Mouse (Mus musculus): ENCODE results near the gene Kbtbd12. TPM values are rescaled to one million over a fixed set of nuclear protein-coding genes. Genes with fewer than 3 reads are reported as not detected.

Gene Kbtbd12
- polyA plus RNA-seq, 1 experiment from 2014 or later, result 1.4 TPM

- no peak for ATAC-seq (ENCODE audit: low FRiP score)
- H3K27me3 ChIP-seq (replicated peaks), result no peaks in the 10 kb centered on the region
- no peak overlapping the region for H3K4me2 ChIP-seq
- no peaks in the 10 kb centered on the region for H3K36me3 ChIP-seq
- WGBS, result 80% methylated on average over 4 of the region's 4 CpGs
- H3K4me1 ChIP-seq, result peaks cover 14% of the 10 kb centered on the region
- H3K4me3 ChIP-seq (replicated peaks), result no peak overlapping the region
- no peak overlapping the region for H3K27ac ChIP-seq (replicated peaks)
- H3K9ac ChIP-seq (replicated peaks), result no peak overlapping the region
- no peaks in the 10 kb centered on the region for H3K9me3 ChIP-seq (replicated peaks)
Measured at GRCm38 (mm10) chr6:88621816-88622481, 15.8 kb downstream of the Kbtbd12 start.

GRCm38 (mm10) chr6:88619542-88619941, 18.2 kb downstream of the Kbtbd12 start:
- H3K4me1 ChIP-seq, result no peaks in the 10 kb centered on the region
- no peak overlapping the region for H3K4me2 ChIP-seq
- no peaks in the 10 kb centered on the region for H3K36me3 ChIP-seq
- H3K9ac ChIP-seq (replicated peaks), result no peak overlapping the region
- no peak for ATAC-seq (ENCODE audit: low FRiP score)
- H3K27ac ChIP-seq (replicated peaks), result no peak overlapping the region; the same call in 1 of the 2 replicates
- WGBS, result 43% methylated on average over 5 of the region's 5 CpGs
- H3K4me3 ChIP-seq (replicated peaks), result no peak overlapping the region
- no peaks in the 10 kb centered on the region for H3K27me3 ChIP-seq (replicated peaks)
- no peaks in the 10 kb centered on the region for H3K9me3 ChIP-seq (replicated peaks)

GRCm38 (mm10) chr6:88615352-88615751, 22.4 kb downstream of the Kbtbd12 start:
- no peaks in the 10 kb centered on the region for H3K36me3 ChIP-seq
- WGBS, result 86% methylated on average over 2 of the region's 2 CpGs
- H3K9ac ChIP-seq (replicated peaks), result no peak overlapping the region
- H3K4me1 ChIP-seq, result no peaks in the 10 kb centered on the region
- H3K4me3 ChIP-seq (replicated peaks), result no peak overlapping the region
- no peaks in the 10 kb centered on the region for H3K9me3 ChIP-seq (replicated peaks)
- no peaks in the 10 kb centered on the region for H3K27me3 ChIP-seq (replicated peaks)
- ATAC-seq (ENCODE audit: low FRiP score), result no peak
- no peak overlapping the region for H3K4me2 ChIP-seq
- no peak overlapping the region for H3K27ac ChIP-seq (replicated peaks)

- no peaks in the 10 kb centered on the region for H3K36me3 ChIP-seq
- ATAC-seq (ENCODE audit: low FRiP score), result no peak
- H3K9ac ChIP-seq (replicated peaks), result no peak overlapping the region
- H3K9me3 ChIP-seq (replicated peaks), result no peaks in the 10 kb centered on the region
- 67% methylated on average over 2 of the region's 2 CpGs for WGBS
- no peaks in the 10 kb centered on the region for H3K4me1 ChIP-seq
- no peak overlapping the region for H3K27ac ChIP-seq (replicated peaks)
- no peak overlapping the region for H3K4me2 ChIP-seq
- no peaks in the 10 kb centered on the region for H3K27me3 ChIP-seq (replicated peaks)
- no peak overlapping the region for H3K4me3 ChIP-seq (replicated peaks)
Measured at GRCm38 (mm10) chr6:88606417-88606816, 31.3 kb downstream of the Kbtbd12 start.

- H3K4me2 ChIP-seq, result no peak overlapping the region
- no peaks in the 10 kb centered on the region for H3K36me3 ChIP-seq
- H3K9me3 ChIP-seq (replicated peaks), result no peaks in the 10 kb centered on the region
- H3K27me3 ChIP-seq (replicated peaks), result no peaks in the 10 kb centered on the region
- no peaks in the 10 kb centered on the region for H3K4me1 ChIP-seq
- no peak overlapping the region for H3K4me3 ChIP-seq (replicated peaks)
- WGBS, result 89% methylated on average over 2 of the region's 2 CpGs
- no peak overlapping the region for H3K9ac ChIP-seq (replicated peaks)
- no peak for ATAC-seq (ENCODE audit: low FRiP score)
- H3K27ac ChIP-seq (replicated peaks), result no peak overlapping the region
Measured at GRCm38 (mm10) chr6:88605715-88606114, 32.0 kb downstream of the Kbtbd12 start.

- ATAC-seq (ENCODE audit: low FRiP score), result no peak
- Histone ChIP-seq H3K4me1 (no peaks in the 10 kb centered on the region), H3K9me3 (replicated peaks) (no peaks in the 10 kb centered on the region), H3K9ac (replicated peaks) (no peak overlapping the region), H3K27me3 (replicated peaks) (no peaks in the 10 kb centered on the region), H3K4me2 (no peak overlapping the region), H3K27ac (replicated peaks) (no peak overlapping the region), H3K36me3 (no peaks in the 10 kb centered on the region), H3K4me3 (replicated peaks) (no peak overlapping the region)
- 89% methylated on average over 2 of the region's 2 CpGs for WGBS
Measured at GRCm38 (mm10) chr6:88605235-88605634, 32.5 kb downstream of the Kbtbd12 start.

- Histone ChIP-seq H3K4me2 (no peak overlapping the region), H3K9ac (replicated peaks) (no peak overlapping the region), H3K4me1 (no peaks in the 10 kb centered on the region), H3K27me3 (replicated peaks) (no peaks in the 10 kb centered on the region), H3K36me3 (no peaks in the 10 kb centered on the region), H3K4me3 (replicated peaks) (no peak overlapping the region), H3K27ac (replicated peaks) (no peak overlapping the region), H3K9me3 (replicated peaks) (no peaks in the 10 kb centered on the region)
- ATAC-seq (ENCODE audit: low FRiP score), result no peak
- WGBS, result 85% methylated on average over 2 of the region's 2 CpGs
Measured at GRCm38 (mm10) chr6:88596108-88596507, 41.6 kb downstream of the Kbtbd12 start.

GRCm38 (mm10) chr6:88592367-88592766, 45.4 kb downstream of the Kbtbd12 start:
- H3K4me2 ChIP-seq, result no peak overlapping the region
- ATAC-seq (ENCODE audit: low FRiP score), result no peak
- H3K4me1 ChIP-seq, result peaks cover 7% of the 10 kb centered on the region; the same call in 1 of the 2 replicates
- no peaks in the 10 kb centered on the region for H3K36me3 ChIP-seq
- no peak overlapping the region for H3K9ac ChIP-seq (replicated peaks)
- no peak overlapping the region for H3K27ac ChIP-seq (replicated peaks)
- H3K27me3 ChIP-seq (replicated peaks), result no peaks in the 10 kb centered on the region
- H3K4me3 ChIP-seq (replicated peaks), result no peak overlapping the region
- WGBS, result 97% methylated on average over 6 of the region's 6 CpGs
- no peaks in the 10 kb centered on the region for H3K9me3 ChIP-seq (replicated peaks)

- Histone ChIP-seq H3K4me3 (replicated peaks) (no peak overlapping the region), H3K4me1 (peaks cover 7% of the 10 kb centered on the region; the same call in 1 of the 2 replicates), H3K4me2 (no peak overlapping the region), H3K9ac (replicated peaks) (no peak overlapping the region), H3K36me3 (no peaks in the 10 kb centered on the region), H3K27ac (replicated peaks) (no peak overlapping the region), H3K27me3 (replicated peaks) (no peaks in the 10 kb centered on the region), H3K9me3 (replicated peaks) (no peaks in the 10 kb centered on the region)
- WGBS, result 85% methylated on average over 4 of the region's 4 CpGs
- ATAC-seq (ENCODE audit: low FRiP score), result no peak
Measured at GRCm38 (mm10) chr6:88590231-88590630, 47.5 kb downstream of the Kbtbd12 start.

GRCm38 (mm10) chr6:88589517-88589916, 48.2 kb downstream of the Kbtbd12 start:
- WGBS, result 22% methylated on average over 5 of the region's 5 CpGs
- Histone ChIP-seq H3K4me2 (no peak overlapping the region), H3K9me3 (replicated peaks) (no peaks in the 10 kb centered on the region), H3K4me3 (replicated peaks) (no peak overlapping the region), H3K36me3 (no peaks in the 10 kb centered on the region), H3K9ac (replicated peaks) (no peak overlapping the region), H3K27me3 (replicated peaks) (no peaks in the 10 kb centered on the region), H3K4me1 (peaks cover 7% of the 10 kb centered on the region; the same call in 1 of the 2 replicates), H3K27ac (replicated peaks) (no peak overlapping the region)
- peak; percentile 57; the same call in 1 of the 2 replicates for ATAC-seq (ENCODE audit: low FRiP score)

- no peak overlapping the region for H3K4me2 ChIP-seq
- 70% methylated on average over 7 of the region's 7 CpGs for WGBS
- H3K4me3 ChIP-seq (replicated peaks), result no peak overlapping the region
- H3K9ac ChIP-seq (replicated peaks), result no peak overlapping the region
- H3K9me3 ChIP-seq (replicated peaks), result no peaks in the 10 kb centered on the region
- peaks cover 7% of the 10 kb centered on the region; the same call in 1 of the 2 replicates for H3K4me1 ChIP-seq
- no peaks in the 10 kb centered on the region for H3K27me3 ChIP-seq (replicated peaks)
- no peak for ATAC-seq (ENCODE audit: low FRiP score)
- no peaks in the 10 kb centered on the region for H3K36me3 ChIP-seq
- no peak overlapping the region for H3K27ac ChIP-seq (replicated peaks)
Measured at GRCm38 (mm10) chr6:88588581-88589256, 49.0 kb downstream of the Kbtbd12 start.

GRCm38 (mm10) chr6:88587091-88587490, 50.7 kb downstream of the Kbtbd12 start:
- Histone ChIP-seq H3K4me2 (no peak overlapping the region), H3K9ac (replicated peaks) (no peak overlapping the region), H3K4me1 (peaks cover 7% of the 10 kb centered on the region; the same call in 1 of the 2 replicates), H3K27ac (replicated peaks) (no peak overlapping the region), H3K27me3 (replicated peaks) (no peaks in the 10 kb centered on the region), H3K4me3 (replicated peaks) (no peak overlapping the region), H3K36me3 (no peaks in the 10 kb centered on the region), H3K9me3 (replicated peaks) (no peaks in the 10 kb centered on the region)
- 83% methylated on average over 3 of the region's 3 CpGs for WGBS
- no peak for ATAC-seq (ENCODE audit: low FRiP score)
